Mouse (Mus musculus): ENCODE data around the gene Hyal1. TPM values are rescaled to one million over a fixed set of nuclear protein-coding genes. Genes with fewer than 3 reads are reported as not detected.

The Hyal1 gene
- total RNA-seq, 2 experiments from 2014 or later: 1.6 to 2.4 TPM

- TF ChIP-seq CTCF (IDR thresholded peaks at IDR 0.05): no peak
- intact Hi-C loops (cut with DNase I): no loop called here
- peak; percentile 93 for DNase-seq
- Histone ChIP-seq H3K27ac (peak within 1 kb of the TSS; percentile 97), H3K4me3 (peak within 1 kb of the TSS; percentile 82)
Observed at GRCm38 (mm10) chr9:107580501-107581317, 4.0 kb downstream of the Hyal1 start, which contains the start of gene Hyal3. Gene Hyal3, plus strand, starts transcription at chr9:107580818.

- no peak for TF ChIP-seq CTCF (IDR thresholded peaks at IDR 0.05)
- Histone ChIP-seq H3K27ac (peak overlapping the region; percentile 97), H3K4me3 (peak overlapping the region; percentile 82)
- no peak for DNase-seq
- intact Hi-C loops (cut with DNase I): no loop called here
Observed at GRCm38 (mm10) chr9:107581584-107581983, 4.9 kb downstream of the Hyal1 start.

GRCm38 (mm10) chr9:107582509-107583062, 5.9 kb downstream of the Hyal1 start:
- no peak for DNase-seq
- intact Hi-C loops (cut with DNase I): no loop called here
- Histone ChIP-seq H3K27ac (peak overlapping the region; percentile 28), H3K4me3 (no peak overlapping the region)
- no peak for TF ChIP-seq CTCF (IDR thresholded peaks at IDR 0.05)

- H3K4me3 ChIP-seq: no peak overlapping the region
- DNase-seq: no peak
- TF ChIP-seq CTCF (IDR thresholded peaks at IDR 0.05): no peak
- intact Hi-C loops (cut with DNase I): no loop called here
- H3K27ac ChIP-seq: no peak overlapping the region
Observed at GRCm38 (mm10) chr9:107583174-107583573, 6.4 kb downstream of the Hyal1 start.

GRCm38 (mm10) chr9:107586504-107586903, 9.8 kb downstream of the Hyal1 start:
- intact Hi-C loops (cut with DNase I): no loop called here
- DNase-seq: no peak
- Histone ChIP-seq H3K4me3 (peak overlapping the region; percentile 98), H3K27ac (peak overlapping the region; percentile 96; the same call in 1 of the 2 replicates)
- TF ChIP-seq CTCF (IDR thresholded peaks at IDR 0.05): no peak

- intact Hi-C loops (cut with DNase I): no loop called here
- Histone ChIP-seq H3K4me3 (peak within 1 kb of the TSS; percentile 98), H3K27ac (peak within 1 kb of the TSS; percentile 96)
- peak; percentile 97 for DNase-seq
- no peak for TF ChIP-seq CTCF (IDR thresholded peaks at IDR 0.05)
Observed at GRCm38 (mm10) chr9:107586974-107587832, 10.5 kb downstream of the Hyal1 start, which contains the start of gene Ifrd2. Gene Ifrd2, plus strand, starts transcription at chr9:107587642.

GRCm38 (mm10) chr9:107587833-107588639, 11.3 kb downstream of the Hyal1 start:
- H3K27ac ChIP-seq: peak overlapping the region; percentile 96
- no peak for TF ChIP-seq CTCF (IDR thresholded peaks at IDR 0.05)
- peak overlapping the region; percentile 98 for H3K4me3 ChIP-seq
- DNase-seq: peak; percentile 76
- intact Hi-C loops (cut with DNase I): no loop called here

- TF ChIP-seq CTCF (IDR thresholded peaks at IDR 0.05): no peak
- H3K27ac ChIP-seq: peak overlapping the region; percentile 96
- intact Hi-C loops (cut with DNase I): no loop called here
- peak; percentile 87 for DNase-seq
- H3K4me3 ChIP-seq: peak overlapping the region; percentile 55
Observed at GRCm38 (mm10) chr9:107590058-107590772, 13.5 kb downstream of the Hyal1 start.

GRCm38 (mm10) chr9:107590773-107591060, 14.0 kb downstream of the Hyal1 start:
- no peak for TF ChIP-seq CTCF (IDR thresholded peaks at IDR 0.05)
- Histone ChIP-seq H3K4me3 (peak overlapping the region; percentile 55), H3K27ac (peak overlapping the region; percentile 96)
- DNase-seq: no peak
- intact Hi-C loops (cut with DNase I): no loop called here

- no peak for TF ChIP-seq CTCF (IDR thresholded peaks at IDR 0.05)
- peak overlapping the region; percentile 96 for H3K27ac ChIP-seq
- DNase-seq: peak; percentile 90
- peak overlapping the region; percentile 80 for H3K4me3 ChIP-seq
- intact Hi-C loops (cut with DNase I): no loop called here
Observed at GRCm38 (mm10) chr9:107593101-107593976, 16.6 kb downstream of the Hyal1 start.

All from gastrocnemius, adult 2 months (tissue).